Mouse (Mus musculus): ENCODE results near the gene Tpst1.

The Tpst1 gene

DNA sequence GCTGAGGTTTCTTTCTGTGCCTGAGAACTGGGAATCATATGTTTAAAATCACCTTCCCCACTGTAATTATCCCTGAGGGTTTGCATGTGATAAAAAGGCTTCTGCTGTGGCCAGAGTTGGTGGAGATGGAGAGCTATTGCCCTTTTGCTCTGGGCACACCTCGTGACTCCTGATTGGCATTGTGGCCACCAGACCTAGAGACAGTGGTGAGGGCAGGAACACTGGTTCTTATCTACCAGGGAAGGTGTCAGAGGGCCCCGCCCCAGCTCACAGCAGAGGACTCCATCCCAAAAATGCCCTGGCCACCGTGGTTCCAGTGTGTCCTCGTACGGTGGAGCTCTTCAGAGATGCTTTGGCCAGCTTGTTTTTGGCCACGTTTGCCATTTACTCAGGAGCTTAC, 20.2 kb upstream of the Tpst1 start:
- DNase-seq, result no peak

DNA sequence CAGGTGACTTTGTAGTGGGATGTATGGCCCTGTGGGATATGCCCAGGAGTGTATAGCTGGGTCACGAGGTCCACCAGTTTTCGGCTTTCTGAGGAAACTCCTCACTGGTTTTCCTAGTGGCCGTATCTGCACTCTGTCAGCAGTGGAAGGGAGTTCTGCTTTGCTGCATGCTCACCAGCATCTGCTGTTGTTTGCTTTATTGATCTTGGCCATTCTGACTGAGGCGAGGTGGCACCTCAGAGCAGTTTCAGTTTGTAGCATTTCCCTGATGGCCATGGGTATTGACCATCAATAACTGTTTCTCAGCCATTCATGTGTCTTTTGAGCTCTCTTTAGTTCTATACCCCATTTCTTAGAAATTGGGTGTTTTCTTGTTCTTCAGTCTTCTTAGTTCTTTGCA, 17.4 kb upstream of the Tpst1 start:
- no peak for DNase-seq

DNA sequence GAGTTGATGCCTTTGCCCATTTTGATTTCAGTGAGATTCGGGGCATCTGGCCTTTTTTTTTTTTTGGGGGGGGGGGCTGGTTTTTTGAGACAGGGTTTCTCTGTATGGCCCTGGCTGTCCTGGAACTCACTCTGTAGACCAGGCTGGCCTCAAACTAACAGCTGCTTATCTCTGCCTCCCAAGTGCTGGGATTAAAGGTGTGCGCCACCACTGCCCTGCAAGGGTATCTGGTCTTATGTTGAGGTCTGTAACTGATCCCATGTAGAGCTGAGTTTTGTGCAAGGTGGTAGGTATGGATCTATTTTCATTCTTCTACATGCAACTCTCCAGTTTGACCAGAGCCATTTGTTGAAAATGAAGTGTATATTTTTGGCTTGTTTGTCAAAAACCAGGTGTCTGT, 16.8 kb upstream of the Tpst1 start:
- DNase-seq, result no peak

DNA sequence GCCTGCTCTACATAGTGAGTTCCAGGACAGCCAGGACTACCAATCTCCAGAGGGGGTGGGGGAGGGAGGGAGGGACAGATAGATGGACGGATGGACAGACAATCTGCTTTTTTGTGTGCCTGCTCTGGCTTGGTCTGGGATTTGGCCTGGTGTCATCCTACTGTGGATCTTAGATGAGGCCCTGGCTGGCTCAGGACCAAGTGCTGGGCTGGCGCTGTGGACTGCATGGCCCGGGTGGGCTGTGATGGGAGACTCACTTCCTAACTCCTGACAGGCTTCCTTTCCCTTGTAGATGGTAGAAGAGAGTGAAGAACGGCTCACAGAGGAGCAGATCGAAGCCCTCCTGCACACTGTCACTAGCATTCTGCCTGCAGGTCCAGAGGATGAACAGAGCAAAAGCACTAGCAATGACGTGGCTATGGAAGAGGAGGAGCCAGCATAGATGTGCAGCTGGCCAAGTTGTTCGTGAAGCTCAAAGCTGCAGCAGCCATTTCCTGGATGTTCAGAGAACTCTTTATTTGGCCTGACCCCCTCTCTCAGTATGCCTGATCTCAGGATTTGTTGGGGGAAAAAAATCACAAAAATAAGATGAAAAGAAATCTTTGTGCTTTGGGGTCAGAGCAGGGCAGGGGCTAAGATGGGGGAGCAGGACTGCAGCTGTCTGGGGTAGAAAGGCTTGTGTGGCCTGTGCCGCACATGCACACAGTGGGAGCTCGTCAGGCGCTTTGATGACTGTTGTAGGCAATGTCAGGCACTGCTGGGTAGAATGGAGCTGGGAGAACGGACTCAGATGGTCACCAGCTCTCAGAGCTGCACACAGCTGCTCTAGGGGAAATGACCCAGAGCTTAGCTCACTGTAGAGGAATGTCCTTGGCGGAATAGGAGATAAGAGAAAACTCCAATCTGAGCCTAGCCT, 13.5 kb upstream of the Tpst1 start:
- DNase-seq, result peak in 1 of 2 experiments; percentile 37

DNA sequence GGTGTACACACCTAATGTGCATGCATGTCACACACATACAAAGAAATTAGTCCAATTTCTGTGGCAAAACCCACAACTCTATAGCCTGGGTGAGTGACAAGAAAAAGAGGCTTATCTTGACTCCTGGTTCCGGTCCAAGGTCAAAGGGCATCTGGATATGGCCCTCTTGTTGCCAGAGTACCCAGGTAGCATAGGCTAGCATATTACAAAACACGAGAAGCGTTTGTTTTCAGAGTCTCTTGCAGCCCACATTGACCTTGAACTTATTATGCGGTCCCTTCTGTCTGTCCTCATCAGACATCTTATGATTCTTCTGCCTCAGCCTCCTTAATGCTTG, 12.8 kb upstream of the Tpst1 start:
- DNase-seq, result no peak

DNA sequence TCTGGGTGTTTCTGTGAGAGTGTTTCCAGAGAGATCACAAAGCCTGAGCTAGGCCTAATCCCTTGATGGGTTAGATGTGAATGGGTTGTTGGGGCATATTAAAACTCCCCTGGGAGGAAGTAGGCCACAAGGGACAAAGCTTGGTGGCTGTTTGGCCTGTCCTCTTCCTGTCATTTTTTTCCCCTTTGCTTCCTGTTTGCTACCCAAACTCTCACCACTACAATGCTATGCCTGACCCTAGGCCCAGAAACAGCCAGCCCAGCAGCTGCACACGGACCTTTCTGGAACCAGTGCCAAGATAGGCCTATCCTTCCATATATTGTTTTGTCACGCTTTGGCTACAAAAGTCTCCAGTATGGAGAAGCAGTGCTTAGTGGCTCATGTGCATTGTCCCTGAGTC, 11.0 kb upstream of the Tpst1 start:
- DNase-seq, result peak in 1 of 2 experiments; percentile 15

DNA sequence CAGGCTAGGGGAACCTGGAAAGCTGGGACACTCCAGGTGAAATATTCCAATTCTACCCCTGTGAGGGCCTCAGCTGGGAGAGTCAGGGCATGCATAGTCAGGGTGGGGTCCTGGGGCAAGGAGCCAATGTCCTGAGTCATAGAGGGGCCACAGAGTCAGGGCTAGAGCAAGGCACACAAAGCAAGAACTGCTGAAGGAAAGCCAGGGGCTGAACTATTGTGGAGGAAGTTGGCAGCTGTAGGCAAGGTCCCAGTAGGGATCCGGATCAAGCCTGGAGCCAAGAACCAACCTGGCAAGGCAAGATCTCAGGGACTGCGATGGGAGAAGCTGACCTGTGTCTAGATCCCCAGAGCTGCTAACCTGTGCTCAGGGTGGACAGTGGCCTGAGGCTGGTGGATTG, 9.4 kb upstream of the Tpst1 start:
- DNase-seq, result no peak

- DNase-seq, result no peak
Measured at GRCm38 (mm10) chr5:130065579-130065978, 7.5 kb upstream of the Tpst1 start.

- peak in 1 of 2 experiments; percentile 8 for DNase-seq
Measured at GRCm38 (mm10) chr5:130067841-130068264, 5.3 kb upstream of the Tpst1 start.

DNA sequence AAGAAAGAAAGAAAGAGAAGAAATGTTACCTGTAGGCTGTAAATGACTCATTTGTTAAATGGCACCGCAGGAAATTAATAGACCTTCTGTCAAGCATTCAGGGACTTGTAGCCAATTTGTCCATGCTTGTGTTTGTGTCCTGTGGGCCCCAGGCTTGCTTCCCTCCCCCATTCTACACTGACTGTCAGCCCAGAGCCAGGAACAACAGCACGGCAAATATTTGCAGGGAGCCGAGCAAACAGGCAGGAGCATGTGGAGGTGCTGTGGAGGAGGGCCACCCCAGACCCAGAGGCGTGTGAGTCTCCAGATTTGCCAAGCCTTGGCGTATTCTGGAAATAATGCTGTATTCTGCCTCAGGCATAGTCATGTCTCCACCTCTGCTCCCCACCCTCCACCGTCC, 1.4 kb downstream of the Tpst1 start:
- DNase-seq, result no peak

GRCm38 (mm10) chr5:130076396-130076795, 3.3 kb downstream of the Tpst1 start:
- DNase-seq, result no peak

GRCm38 (mm10) chr5:130078096-130078833, 5.1 kb downstream of the Tpst1 start:
- DNase-seq, result no peak

DNA sequence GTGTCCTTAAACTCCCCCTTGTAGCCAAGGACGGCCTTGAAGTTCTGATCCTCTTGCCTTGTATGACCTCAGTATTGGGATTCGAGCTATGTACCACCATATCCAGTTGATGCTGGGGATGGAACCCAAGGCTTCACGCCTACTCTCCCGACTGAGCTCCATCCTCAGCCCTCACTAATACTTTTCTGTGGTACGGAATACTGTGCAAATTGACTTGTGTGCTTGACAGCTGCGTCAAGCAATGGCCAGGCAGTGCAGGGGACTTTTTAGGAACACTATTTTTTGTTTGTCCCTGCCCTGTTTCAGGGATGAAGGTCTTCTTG, 5.7 kb downstream of the Tpst1 start:
- DNase-seq, result no peak

GRCm38 (mm10) chr5:130079202-130080050, 6.3 kb downstream of the Tpst1 start:
- DNase-seq, result peak; percentile 96

GRCm38 (mm10) chr5:130080051-130080681, 7.0 kb downstream of the Tpst1 start:
- DNase-seq, result no peak

DNA sequence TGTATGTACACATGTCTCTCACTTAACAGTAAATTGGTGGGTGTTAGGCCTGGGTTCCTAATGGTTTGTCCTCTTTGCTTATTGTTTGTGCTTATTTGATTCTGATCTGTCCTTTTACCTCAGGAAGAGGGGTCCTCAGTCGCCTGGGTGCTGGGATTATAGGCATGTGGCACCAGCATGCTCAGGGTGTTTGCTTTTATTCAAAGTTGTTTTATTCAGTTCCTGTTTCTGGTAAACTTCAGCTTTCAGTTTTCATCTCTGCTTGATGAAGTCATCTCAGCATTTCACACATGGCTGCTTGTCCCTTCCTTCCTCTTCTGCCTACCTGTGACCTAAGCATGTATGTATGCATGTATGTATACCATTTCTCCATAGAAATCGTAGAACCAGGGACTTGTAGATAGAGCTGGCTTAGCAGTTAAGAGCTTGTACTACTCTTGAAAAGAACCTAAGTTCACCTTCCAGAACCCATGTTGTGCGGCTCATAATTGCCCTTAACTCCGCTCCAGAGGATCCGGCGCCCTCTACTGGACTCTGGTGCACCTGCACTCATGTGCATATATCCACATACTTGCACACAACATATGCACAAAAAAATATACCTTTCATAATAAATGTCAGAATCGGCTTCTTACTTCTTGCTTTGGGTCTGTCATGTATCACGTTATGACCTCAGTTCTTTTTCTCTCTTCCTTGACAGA, 8.2 kb downstream of the Tpst1 start:
- DNase-seq, result no peak

GRCm38 (mm10) chr5:130082431-130082830, 9.3 kb downstream of the Tpst1 start:
- DNase-seq, result no peak

DNA sequence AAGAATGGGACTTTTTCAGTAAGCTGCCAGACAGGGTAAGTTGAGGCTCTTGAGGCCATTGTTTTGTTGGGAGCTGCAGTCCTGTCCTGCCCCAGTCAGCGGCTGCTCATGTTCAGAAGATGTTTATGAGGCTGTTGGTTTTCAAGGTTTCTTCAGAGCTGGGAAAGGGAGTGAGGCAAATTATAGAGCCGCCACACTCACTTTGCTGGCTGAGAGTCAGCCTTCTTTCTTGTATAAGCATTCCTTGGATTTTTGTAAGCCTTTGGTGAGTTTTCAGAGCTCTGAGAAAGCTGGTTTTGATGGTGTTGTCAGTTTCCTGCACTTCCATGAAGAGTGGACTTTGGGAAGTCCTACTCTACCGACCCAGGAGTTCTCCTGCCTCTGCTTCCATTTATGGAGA, 11.1 kb downstream of the Tpst1 start:
- no peak for DNase-seq

DNA sequence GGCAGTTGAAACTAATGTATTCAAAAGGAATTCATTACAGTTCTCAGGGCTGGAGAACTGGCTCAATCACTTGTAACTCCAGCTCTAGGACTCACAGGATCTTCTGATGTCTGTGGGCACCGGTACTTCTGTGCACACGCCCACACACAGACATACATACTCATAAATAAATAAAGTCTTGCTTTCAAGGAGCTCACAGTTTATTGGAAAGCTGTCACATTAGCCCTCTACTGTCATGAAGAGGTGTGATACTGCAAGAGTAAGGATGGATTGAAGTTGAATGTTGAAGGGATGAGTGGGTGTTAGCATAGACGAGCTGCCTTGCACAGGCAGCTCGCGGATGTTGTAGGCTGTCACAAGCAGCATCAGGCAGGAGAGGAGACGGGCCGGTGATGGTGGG, 14.9 kb downstream of the Tpst1 start:
- no peak for DNase-seq

- DNase-seq, result no peak
Measured at GRCm38 (mm10) chr5:130088612-130089011, 15.5 kb downstream of the Tpst1 start.

- DNase-seq, result no peak
Measured at GRCm38 (mm10) chr5:130089177-130089576, 16.1 kb downstream of the Tpst1 start.

Data from lung, postnatal 4 days (tissue).